Mouse (Mus musculus) thymus, postnatal 14 days (tissue): ENCODE data around the gene Atp8a2.
"Not testable (repeated sequence)": the region's sequence is repeated elsewhere in the genome, so short reads cannot be mapped to it uniquely, and the experiment has no call there.

Experiments
- DNase-seq: peaks from one replicate; pipeline ENCODE4 v3.0.0; 2021

Gene Atp8a2

DNA sequence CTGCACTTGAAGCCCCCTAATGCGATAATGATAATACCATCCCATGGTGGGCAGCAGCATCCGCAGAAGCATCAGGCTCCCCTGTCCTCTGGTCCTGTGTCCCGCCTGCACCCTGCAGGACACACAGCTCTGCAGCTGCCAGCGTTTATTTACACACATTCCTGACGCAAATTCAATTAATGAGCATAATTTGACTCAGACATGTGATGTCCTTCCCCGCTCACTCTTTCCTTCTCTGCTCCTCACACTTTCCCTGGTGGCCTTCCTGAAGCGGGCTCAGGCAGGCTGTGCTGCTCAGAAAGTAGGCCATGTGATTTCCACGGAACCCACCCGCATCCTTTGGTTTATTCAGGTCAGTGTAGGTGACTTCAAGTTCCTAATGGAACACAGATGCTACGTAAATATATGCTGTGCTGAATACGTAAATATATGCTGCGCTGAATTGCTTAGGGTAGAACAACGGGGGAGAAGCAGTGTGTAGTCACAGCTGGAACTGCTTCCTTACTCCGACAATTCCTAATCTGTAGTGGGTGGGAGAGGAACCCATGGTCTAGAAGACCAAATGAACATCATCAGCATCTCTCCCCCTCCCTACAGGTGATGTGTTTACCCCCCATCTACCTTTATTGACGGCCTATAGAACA lies 437.7 kb downstream of the Atp8a2 start:
- no peak for DNase-seq

DNA sequence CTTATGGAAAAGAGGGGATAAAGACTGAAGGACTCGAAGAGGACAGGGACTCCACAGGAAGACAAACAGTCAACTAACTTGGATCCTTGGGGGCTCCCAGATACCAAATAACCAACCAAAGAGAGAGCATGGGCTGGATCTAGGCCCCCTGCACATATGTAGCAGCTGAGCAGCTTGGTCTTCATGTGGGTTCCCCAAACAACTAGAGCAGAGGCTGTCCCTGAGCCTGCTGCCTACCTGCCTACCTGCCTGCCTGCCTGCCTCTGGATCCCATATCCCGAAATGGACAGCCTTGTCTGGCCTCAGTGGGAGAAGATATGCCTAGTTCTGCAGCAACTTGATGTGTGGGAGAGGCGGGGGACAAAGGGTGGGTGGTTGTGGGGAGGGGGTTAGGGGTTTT lies 444.6 kb downstream of the Atp8a2 start:
- no peak for DNase-seq

DNA sequence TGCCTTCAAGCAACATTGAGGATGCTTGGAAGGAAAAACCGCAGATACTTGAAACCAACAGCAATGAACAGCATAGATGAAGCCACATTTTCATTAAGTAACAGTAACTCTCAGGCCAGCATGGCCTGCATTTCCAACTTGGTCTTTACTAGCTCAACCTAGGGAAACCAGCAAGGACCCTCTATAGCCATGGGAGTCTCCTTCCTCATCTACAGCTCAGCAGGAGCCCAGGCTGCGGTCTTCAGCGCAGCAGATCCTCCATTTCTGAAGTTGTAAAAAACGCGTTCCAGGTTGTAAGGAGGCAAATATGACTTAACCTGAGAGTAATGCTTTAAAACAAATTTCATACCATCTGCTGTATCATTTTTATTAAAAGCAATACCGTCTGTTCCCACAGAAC lies 447.0 kb downstream of the Atp8a2 start:
- no peak for DNase-seq

DNA sequence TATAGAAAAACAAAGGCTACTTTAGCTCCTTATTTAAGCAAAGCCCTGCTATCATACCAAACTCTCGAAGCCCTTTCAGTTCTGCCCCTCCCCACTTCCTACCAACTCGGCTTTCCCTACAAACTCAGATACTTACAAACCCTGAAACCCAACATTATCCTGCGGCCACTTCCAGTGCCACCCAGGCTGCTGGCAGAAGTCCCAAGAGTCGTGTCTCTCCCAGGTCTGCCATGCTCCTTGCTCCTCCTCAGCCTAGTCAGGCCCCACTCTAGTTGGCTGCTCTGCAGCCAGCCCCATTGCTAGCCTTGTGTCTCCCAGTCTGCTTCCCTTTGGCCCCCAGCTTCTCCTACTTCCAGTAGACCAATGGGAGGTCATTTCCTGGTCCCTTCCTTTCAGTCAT lies 451.3 kb downstream of the Atp8a2 start:
- no peak for DNase-seq

DNA sequence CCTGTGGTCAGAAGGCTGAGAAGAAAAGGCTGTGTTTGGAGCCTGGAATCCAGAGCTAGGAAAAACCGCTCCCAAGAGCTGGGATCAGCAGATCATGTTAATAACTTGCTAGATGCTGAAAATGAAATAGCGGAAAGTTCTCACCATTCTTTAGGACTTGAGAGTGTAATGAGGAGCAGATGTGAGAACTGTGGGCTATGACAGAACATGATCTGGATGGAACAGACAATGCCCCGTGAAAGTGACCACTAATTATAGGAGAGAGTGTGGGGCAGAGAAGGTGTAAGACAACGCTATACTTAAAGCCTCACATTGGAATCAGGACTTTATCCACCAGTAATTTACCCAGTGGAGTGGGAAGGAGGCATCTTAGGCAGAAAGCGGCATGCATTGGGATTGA lies 455.2 kb downstream of the Atp8a2 start:
- no peak for DNase-seq

DNA sequence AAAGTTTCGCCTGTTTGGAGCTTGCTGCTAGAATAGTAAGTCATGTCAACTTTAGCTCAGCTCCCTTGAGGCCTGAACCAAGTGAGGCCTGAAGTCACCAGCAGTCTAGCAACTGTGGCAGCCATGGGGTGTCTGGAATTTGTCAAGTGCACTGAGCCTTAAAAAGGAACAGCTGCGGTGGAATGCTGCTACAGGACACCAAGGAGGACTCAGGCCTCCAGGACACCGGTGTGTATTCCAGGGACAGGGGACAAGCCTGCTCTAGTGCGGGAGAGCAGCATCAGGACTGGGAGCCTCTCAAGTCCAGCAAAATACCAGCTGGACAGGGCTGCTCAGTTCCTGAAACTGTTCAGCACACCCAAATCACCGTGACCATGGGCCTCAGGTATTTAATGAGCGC lies 457.5 kb downstream of the Atp8a2 start:
- DNase-seq = no peak

DNA sequence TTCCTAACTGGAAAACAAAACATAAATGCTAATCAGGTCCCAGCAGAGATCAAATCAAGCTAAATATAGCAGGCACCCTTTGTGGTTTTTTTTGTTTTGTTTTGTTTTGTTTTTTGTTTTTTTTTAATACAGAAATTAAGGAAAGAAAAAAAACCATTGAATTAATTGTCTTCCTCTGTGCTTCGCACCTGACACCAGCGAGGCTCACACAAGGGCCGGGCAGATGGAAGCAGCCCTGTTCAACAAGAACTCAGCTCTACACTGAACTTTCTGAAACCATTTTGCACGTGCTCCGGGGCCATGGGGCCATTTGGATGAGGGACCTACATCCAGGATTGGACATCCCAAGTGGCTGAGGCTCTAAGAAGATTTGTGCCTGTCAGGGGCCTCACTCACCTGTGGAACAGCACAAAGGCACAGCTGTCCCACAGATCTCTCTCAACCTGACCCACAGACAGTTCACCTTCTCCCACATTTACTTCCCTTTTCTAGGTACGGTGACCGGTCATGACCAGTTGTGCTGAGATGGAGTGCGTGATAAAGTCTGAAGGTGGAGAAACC lies 459.2 kb downstream of the Atp8a2 start:
- DNase-seq = no peak

DNA sequence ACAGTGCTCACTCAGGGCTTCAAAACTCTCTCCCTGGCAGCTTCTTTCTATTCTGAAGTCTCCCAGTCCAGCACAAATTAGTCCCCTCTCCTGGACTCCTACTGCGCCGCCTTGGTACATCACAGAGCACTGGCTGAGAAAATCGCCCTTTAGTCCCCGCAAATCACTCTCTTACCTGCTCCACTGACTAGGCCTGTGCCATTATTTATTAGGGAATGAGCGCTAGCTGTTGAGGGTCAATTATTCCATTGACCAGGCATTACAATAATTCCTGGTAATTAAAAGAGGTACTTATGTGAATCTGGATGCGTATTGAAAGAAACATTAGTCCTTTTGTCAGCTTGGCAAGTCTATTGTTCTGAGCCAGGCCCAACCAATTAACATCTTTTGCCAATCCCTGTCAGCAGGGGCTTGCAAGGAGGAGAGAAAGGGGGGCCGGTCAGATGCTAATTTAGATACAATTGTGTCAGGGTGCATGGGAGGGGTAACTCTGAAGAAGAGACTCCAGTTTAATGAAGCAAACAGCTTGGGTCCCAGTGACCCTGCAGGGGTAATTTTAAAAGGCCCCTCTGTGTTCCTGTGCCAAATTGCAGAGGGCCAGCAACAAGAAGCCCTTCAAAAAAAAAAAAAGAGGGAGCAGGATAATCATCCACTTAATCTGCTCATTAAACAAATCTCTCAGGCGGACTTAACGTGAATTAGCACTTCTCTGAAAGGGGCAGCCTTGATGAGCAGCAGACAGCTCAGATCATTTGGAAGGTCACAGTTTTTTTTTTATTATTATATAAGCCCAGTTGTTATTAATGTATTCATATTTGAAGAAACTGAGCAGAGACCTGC lies 459.9 kb downstream of the Atp8a2 start:
- DNase-seq = no peak

DNA sequence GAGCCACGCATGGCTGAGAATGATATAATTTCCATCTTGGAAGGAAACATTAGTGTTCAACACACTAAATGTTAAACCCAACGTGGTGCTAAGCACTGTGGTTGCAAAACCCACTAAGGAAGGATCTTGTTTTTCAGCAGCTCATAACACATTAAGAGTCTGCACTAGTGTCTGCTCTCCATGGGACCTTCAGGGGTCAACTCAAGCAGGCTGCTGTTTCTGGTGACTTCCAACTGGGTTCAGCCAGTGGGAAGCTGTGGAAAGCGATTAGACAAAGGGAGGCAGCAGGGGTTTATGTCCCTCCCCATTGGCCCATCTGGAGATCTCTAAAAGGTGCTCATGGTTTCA lies 467.0 kb downstream of the Atp8a2 start:
- DNase-seq = no peak

DNA sequence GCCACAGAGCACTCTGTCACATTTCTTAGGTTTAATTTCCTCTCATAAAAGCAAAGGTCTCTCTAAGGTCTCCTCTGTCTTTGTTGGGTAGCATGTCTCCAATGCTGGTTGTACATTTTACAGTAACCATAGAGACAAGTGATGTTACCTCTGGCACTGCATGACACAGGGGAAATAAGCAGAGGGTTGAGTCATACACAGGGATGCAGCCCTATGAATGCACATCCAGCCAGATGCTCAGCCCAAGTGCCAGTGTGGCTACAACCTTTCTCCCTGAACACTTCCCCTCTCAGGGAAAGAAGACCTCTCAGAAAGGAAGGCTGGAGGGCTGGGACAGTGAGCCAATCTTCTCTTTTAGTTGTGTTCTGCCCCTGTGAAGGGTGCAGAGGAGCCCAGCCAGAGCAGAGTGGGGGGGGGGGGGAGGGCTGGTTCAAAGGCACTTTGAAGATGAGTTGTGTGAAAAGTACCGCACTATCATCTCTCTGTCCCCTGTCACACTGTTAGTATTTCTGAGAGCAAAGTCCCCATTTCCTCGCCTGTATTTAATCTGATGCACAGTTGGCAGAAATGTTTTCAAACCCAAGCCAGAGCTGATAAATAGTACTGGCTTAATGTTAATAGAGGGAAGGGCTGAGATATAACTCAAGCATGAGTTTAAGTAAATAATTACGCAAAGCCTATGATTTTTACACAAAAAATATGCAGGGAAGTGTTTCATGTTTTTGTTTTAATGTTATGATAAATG lies 467.5 kb downstream of the Atp8a2 start:
- DNase-seq = no peak

DNA sequence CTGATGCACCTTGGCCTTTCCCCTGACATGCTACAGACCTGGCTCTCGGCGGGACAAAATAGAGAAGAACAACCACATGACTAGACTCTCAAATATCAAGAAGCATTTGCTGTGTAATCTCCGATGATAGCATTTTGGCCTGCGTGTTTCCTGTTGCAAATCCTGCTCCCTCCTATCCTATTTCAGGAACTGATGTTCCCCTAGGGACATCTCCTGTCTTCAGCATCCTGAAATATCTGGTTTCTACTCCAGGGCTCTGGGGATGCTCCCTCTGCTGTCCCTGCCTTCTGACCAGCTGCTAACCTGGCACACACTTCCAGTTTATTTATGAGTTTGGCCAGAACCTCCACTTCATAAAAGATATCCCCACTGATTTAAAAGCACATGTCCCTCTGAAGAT lies 470.0 kb downstream of the Atp8a2 start:
- no peak for DNase-seq

DNA sequence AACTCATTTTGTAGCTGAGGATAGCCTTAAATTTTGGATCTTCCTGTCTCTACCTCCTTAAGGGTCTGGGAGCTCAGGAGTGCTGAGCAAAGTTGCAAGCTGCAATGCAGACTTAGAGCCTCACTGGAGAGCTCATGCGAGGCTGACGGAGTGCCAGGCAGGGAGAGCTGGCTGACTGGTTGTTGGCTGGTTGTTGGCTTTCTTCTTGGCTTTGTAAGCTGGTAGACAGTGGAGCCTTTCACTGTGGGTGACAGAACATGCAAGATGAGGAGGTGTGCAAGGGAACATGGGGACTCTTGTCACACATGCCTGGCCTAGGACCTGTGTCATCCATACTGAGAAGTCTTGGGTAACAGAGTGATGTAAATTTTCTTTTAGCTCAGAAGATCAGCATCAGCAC lies 473.8 kb downstream of the Atp8a2 start:
- no peak for DNase-seq

DNA sequence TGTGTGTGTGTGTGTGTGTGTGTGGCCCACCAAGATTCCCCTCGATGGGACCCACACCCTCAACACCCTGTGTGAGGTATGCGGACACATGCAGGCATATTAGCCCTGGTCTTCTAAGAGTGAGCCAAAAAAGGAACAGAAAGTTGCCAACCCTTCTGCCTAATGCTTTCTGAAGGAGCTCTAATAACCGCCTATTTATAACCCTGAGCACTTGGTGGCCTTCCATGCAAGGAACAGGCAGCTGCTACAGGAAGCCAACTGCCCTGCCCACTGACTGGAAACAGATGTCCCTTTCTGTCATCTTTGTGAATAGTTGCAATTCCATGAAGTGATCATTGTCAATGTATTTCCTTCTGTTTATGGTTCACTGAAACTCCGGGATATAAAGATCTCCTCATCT lies 475.0 kb downstream of the Atp8a2 start:
- no peak for DNase-seq

DNA sequence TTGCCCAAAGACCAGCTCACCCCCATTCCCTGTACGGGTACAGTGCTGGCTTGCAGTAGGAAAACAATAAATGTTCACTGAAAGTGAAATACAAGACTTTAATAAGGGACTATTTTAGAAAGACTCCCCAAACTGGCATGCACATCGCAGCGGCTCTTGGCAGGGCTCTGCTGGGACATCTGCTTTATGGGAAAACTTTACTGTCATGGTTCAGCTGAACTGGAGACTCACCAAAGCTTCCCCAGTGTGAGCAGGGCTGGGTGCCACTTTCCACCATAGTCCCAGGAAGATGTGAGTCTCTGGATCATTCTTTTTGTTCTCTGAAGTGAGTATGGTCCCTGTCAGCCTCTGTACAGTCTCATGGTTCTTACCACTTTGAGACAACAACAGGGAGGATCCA lies 475.6 kb downstream of the Atp8a2 start:
- no peak for DNase-seq

DNA sequence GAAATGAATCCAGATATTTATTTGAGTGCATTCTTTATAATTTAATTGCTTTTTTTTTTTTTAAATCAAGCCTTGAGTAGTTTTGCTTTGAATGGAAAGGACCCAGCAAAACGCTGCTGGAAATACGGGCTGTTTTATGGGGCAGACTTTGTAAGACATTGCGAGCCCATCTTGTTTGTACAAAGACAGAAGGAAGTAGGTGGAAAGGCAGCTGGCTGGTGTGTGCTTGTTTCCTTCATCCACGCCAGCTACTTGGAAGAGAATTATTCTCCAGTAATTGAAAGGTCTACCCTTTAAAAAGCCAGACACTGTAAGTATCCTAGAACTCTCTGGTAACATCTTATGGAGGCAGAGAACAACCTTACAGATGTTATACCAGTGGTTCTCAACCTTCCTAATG lies 476.6 kb downstream of the Atp8a2 start:
- DNase-seq = no peak

DNA sequence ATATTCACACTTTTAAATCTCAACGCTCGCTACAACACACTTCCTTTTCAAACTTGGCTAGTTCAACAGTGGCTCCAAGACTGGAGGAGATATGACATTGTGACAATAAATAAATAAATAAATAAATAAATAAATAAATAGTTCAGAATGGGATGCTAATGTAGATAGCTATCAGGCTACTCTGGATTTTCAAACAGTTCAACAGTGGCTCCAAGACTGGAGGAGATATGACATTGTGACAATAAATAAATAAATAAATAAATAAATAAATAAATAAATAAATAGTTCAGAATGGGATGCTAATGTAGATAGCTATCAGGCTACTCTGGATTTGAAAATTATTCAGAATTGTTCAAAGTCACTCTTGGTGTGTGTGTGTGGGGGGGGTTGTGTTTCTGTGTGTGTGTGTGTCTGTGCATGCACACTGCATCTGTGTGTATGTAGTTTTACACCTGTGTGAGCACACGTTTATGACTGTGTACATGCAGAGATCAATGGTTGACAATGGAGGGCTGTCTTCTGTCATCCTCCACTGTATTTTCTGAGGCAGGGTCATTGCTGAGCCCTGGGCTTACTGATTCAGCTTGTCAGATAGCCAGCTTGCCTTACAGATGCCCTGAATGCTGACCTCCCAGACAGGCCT lies 480.4 kb downstream of the Atp8a2 start:
- DNase-seq = not testable (repeated sequence)

DNA sequence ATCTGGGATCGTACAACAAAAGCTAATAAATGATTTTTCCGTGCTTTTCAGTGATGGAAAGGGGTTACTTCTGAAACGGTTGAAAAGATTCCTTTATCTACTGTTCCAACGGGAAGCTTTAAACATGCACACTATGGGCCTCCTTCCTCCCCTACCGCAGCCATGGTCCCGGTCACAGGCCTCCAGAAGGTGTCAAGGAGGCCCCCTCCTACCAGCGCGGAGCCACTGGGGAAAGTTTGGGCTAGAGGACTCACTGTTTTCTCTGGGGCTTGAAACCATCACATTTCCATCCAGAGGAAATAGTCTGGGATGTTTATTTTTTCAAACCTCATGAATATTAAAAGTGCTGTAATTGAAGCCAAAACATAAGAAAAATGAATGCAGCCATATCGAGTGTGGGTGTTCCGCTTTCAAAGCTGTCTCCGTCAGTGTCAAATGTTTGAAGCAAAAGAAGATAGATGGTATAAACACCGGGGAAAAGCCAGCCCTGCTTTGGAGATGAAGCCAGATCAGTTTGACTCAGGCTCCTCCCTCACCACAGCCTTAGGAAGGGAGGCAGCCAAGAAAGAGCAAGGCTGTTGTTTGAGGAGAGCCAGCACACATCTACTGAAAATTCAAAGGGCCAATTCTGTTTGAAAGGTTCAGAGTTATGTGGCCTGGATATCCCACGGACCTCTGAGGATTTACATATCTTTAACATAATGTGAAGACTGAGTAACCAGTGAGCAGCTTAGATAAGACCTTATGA lies 481.1 kb downstream of the Atp8a2 start:
- DNase-seq = no peak

DNA sequence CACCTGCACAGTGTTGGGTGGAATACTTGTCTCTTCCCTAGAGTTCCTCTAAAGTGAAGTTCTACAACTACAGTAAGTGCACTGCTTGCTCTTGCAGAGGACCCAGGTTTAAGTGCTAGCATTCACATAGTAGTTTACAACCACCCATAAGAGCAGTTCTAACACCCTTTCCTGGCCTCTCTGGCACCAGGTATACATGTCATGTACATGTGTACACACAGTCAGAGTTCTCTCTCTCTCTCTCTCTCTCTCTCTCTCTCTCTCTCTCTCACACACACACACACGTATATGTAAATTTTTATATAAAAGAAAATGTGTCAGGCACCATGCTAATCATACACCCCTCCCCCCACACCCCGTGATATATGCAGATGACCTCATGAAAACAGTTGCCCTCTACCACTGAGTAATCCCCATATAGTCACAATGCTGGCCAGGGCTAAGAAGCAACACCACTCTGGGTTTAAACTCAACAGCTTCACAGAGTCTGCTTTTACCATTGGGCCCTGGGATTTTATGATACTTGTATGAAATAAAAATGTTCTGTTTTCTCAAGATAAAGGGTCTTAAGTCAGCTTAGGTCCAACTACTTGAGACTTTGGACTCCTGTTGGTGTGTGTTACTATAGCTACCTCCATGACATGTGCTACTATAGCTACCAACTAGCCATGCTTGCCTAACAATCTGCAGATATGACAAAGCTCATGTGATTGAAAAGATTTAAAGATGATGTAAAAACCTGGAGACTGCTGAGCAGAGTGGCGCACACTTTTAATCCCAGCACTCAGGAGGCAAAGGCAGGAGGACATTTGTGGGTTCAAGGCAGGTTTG lies 487.3 kb downstream of the Atp8a2 start:
- DNase-seq = no peak

DNA sequence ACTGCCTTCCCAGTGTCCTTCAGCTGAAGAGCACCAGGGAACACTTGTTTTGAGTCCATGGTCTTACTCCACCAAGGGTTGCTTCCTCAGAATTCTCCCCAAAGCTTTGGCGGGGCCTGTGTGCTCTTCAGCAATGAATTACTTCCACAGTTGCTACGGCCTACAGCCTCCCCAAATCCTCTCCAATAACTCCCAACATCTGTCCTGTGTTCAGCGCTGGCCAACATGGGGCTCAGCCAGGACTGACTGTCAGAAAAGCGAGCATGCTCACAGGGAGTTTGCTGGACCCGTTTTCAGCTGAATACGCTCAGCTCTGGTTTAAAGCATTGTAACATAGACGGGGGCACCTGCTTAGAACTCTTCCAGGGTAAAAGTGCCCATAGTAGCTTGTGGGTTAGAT lies 489.0 kb downstream of the Atp8a2 start:
- DNase-seq = no peak

DNA sequence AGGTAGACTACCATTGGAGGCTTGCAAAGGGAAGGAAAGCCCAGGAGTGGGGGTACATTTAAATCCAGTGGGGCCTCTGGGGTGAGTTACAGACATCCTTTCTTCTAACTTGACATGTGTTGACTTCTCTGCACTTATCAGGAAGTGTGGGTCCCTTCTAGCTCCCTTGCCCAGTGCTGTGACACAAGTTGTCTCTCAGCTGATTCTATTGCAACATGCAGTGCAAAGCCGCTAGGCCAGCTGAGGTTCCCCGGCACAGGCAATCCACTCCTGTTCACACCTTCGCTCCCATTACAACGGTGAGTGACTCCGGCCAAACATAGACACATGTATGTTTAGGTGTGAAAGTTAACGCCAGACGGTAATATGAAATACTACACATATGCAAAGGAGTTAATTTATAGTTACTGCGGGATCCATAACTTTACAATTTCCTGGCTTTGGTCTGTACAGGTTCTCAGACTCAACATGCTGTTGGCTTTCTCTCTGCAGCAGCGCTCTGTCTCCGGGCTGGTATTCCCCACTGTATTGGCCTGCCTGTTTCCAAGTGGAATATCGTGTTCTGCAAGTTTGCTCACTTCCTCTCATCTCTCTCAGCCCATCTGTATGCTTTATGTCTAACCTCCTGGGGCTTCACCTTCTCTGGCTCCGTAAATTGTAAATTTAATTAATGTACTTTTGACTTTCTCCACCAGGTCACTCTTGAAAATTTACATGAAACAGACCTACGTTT lies 491.5 kb downstream of the Atp8a2 start:
- no peak for DNase-seq

DNA sequence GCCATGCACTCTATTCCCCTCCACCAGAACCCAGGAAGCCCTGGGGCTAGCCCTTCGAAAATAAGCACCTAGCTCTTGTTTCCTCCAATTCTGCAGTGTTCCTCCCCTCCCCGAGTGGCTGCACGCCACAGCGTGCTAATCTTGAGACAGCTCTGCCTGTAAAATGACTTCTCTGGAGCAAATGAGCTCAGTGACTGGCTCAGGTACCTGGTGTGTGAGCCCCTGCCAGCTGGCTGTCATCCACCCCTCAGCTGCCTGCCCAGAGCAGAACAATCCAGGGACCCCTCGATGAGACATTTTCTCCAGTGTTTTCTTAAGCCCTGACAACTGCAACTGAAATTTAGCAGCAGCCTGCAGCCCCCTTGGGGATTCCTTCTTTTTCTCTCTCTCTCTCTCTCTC lies 495.5 kb downstream of the Atp8a2 start:
- no peak for DNase-seq
